Mouse (Mus musculus) stomach, postnatal 0 days (tissue): ENCODE data around the gene Spata20. TPM values are rescaled to one million over a fixed set of nuclear protein-coding genes. Genes with fewer than 3 reads are reported as not detected.

Source experiments
- ATAC-seq: fragments of 200-750 bp; cut with Nextera tagmentation; 2 replicates; pipeline ENCODE4 v1.8.0; 2017; ENCODE audit not compliant: low FRiP score, low TSS enrichment
- DNase-seq: peaks from one replicate; pipeline ENCODE4 v3.0.0-alpha.2; 2016; ENCODE audit warnings: low spot score
- H3K27ac ChIP-seq: fragments of 300-500 bp; sonication (generic); replicated peaks from 2 replicates; pipeline ENCODE4 v1.5.1; 2014; ENCODE audit warnings: mild to moderate bottlenecking, control low read depth
- H3K27me3 ChIP-seq: fragments of 300-500 bp; sonication (generic); 2 replicates; pipeline ENCODE4 v1.6.1; 2014; ENCODE audit warnings: low read length; ENCODE audit not compliant: control insufficient read depth, insufficient read depth
- H3K36me3 ChIP-seq: fragments of 300-500 bp; sonication (generic); 2 replicates; pipeline ENCODE4 v1.6.1; 2014; ENCODE audit warnings: low read length, mixed read lengths; ENCODE audit not compliant: control insufficient read depth, insufficient read depth
- H3K4me1 ChIP-seq: fragments of 300-500 bp; sonication (generic); replicated peaks from 2 replicates; pipeline ENCODE4 v1.6.1; 2014; ENCODE audit warnings: antibody characterized with exemption; ENCODE audit not compliant: control insufficient read depth, insufficient read depth
- H3K4me2 ChIP-seq: fragments of 300-500 bp; sonication (generic); replicated peaks from 2 replicates; pipeline ENCODE4 v1.6.1; 2014; ENCODE audit warnings: low read depth, mild to moderate bottlenecking, control low read depth, moderate library complexity
- H3K4me3 ChIP-seq: fragments of 300-500 bp; sonication (generic); 2 replicates; pipeline ENCODE4 v1.5.1; 2014; ENCODE audit warnings: low read depth, low read length, control low read depth
- H3K9ac ChIP-seq: fragments of 300-500 bp; sonication (generic); 2 replicates; pipeline ENCODE4 v1.6.1; 2014; ENCODE audit warnings: mild to moderate bottlenecking, low read length, control low read depth, mixed read lengths
- H3K9me3 ChIP-seq: fragments of 300-500 bp; sonication (generic); 2 replicates; pipeline ENCODE4 v1.6.1; 2016; ENCODE audit warnings: low read length; ENCODE audit not compliant: control insufficient read depth
- CTCF ChIP-seq: IDR thresholded peaks from 2 replicates; pipeline ENCODE4 v1.5.1; 2016; ENCODE audit warnings: antibody characterized with exemption, low read depth, mild to moderate bottlenecking, moderate library complexity
- EP300 ChIP-seq: optimal IDR thresholded peaks from 2 replicates; pipeline ENCODE3; 2016; ENCODE audit warnings: antibody characterized with exemption
- WGBS: fragments of 180-500 bp; shearing (Covaris S2); extraction: QIAGEN DNeasy Blood & Tissue Kit; methylation state at CpG from one replicate; pipeline ENCODE4 v1.1.7; 2014; 5-methylcytosine and 5-hydroxymethylcytosine counted together
- polyA plus RNA-seq: library from polyadenylated mRNA; unstranded; fragments of >200 nt; fragmentation: Nextera tagmentation; extraction: Ambion mirVana; gene quantifications from 2 replicates; pipeline ENCODE4 v1.2.1, GENCODE M21; 2015

Gene Spata20
- 0.05 and 0.18 TPM in 2 replicates for polyA plus RNA-seq

- no peaks in the 10 kb centered on the region for H3K27me3 ChIP-seq
- peak; percentile 89 for DNase-seq
- H3K4me2 ChIP-seq: peak within 1 kb of the TSS; percentile 40
- no peaks in the 10 kb centered on the region for H3K4me1 ChIP-seq
- H3K36me3 ChIP-seq: no peaks in the 10 kb centered on the region
- H3K4me3 ChIP-seq: no peak within 1 kb of the TSS
- H3K9ac ChIP-seq: no peak within 1 kb of the TSS
- WGBS: 1% methylated on average over 24 of the region's 24 CpGs
- H3K27ac ChIP-seq: no peak within 1 kb of the TSS
- peak; percentile 51 for ATAC-seq
- TF ChIP-seq EP300 (no peak), CTCF (peak; percentile 98)
- no peaks in the 10 kb centered on the region for H3K9me3 ChIP-seq
Measured at GRCm38 (mm10) chr11:94486001-94486400, at the start of gene Spata20. Gene Spata20 (minus strand): TSS chr11:94486179.

- Histone ChIP-seq H3K4me1 (no peaks in the 10 kb centered on the region), H3K27me3 (no peaks in the 10 kb centered on the region), H3K36me3 (no peaks in the 10 kb centered on the region), H3K9me3 (no peaks in the 10 kb centered on the region), H3K9ac (no peak overlapping the region), H3K27ac (no peak overlapping the region), H3K4me2 (no peak overlapping the region), H3K4me3 (no peak overlapping the region)
- ATAC-seq (no peak), DNase-seq (no peak)
- 76% methylated on average over 8 of the region's 8 CpGs for WGBS
- no peak for TF ChIP-seq CTCF
- TF ChIP-seq EP300: no peak
Measured at GRCm38 (mm10) chr11:94533171-94533570, 47.2 kb upstream of the Spata20 start.

GRCm38 (mm10) chr11:94528879-94529278 lies 42.9 kb upstream of the Spata20 start:
- no peak for TF ChIP-seq CTCF
- TF ChIP-seq EP300: no peak
- Histone ChIP-seq H3K9ac (no peak overlapping the region), H3K4me1 (no peaks in the 10 kb centered on the region), H3K4me3 (no peak overlapping the region), H3K36me3 (no peaks in the 10 kb centered on the region), H3K27ac (no peak overlapping the region), H3K9me3 (no peaks in the 10 kb centered on the region), H3K27me3 (no peaks in the 10 kb centered on the region), H3K4me2 (no peak overlapping the region)
- DNase-seq (no peak), ATAC-seq (no peak)
- WGBS: 34% methylated on average over 3 of the region's 3 CpGs

- H3K27ac ChIP-seq: no peak overlapping the region
- 54% methylated on average over 9 of the region's 9 CpGs for WGBS
- no peaks in the 10 kb centered on the region for H3K9me3 ChIP-seq
- H3K4me2 ChIP-seq: no peak overlapping the region
- no peak for DNase-seq
- no peak overlapping the region for H3K9ac ChIP-seq
- no peaks in the 10 kb centered on the region for H3K36me3 ChIP-seq
- TF ChIP-seq EP300 (no peak), CTCF (no peak)
- H3K4me3 ChIP-seq: no peak overlapping the region
- H3K27me3 ChIP-seq: no peaks in the 10 kb centered on the region
- H3K4me1 ChIP-seq: no peaks in the 10 kb centered on the region
- peak; percentile 16; the same call in 1 of the 2 replicates for ATAC-seq
Measured at GRCm38 (mm10) chr11:94526171-94526879, 40.3 kb upstream of the Spata20 start.

GRCm38 (mm10) chr11:94521219-94521843 lies 35.4 kb upstream of the Spata20 start, which contains the start of gene Mycbpap:
Gene Mycbpap (minus strand): TSS chr11:94521742.
- peak within 1 kb of the TSS; percentile 70 for H3K9ac ChIP-seq
- peak within 1 kb of the TSS; percentile 82 for H3K4me2 ChIP-seq
- TF ChIP-seq CTCF: peak; percentile 45
- no peak for TF ChIP-seq EP300
- 2% methylated on average over 42 of the region's 42 CpGs for WGBS
- no peak within 1 kb of the TSS for H3K27ac ChIP-seq
- no peaks in the 10 kb centered on the region for H3K36me3 ChIP-seq
- H3K4me3 ChIP-seq: peak within 1 kb of the TSS; percentile 53
- no peaks in the 10 kb centered on the region for H3K9me3 ChIP-seq
- ATAC-seq (peak; percentile 73), DNase-seq (peak; percentile 72)
- 0 out of 2 replicates have a peak, but pooled peaks cover 3% of the 10 kb centered on the region for H3K4me1 ChIP-seq
- no peaks in the 10 kb centered on the region for H3K27me3 ChIP-seq

- no peak for DNase-seq
Measured at GRCm38 (mm10) chr11:94513452-94513851, 27.5 kb upstream of the Spata20 start.

More at GRCm38 (mm10) chr11:94513452-94513851, 27.5 kb upstream of the Spata20 start:
- Histone ChIP-seq H3K4me2 (no peak overlapping the region), H3K9ac (no peak overlapping the region), H3K4me3 (no peak overlapping the region), H3K27me3 (no peaks in the 10 kb centered on the region), H3K27ac (no peak overlapping the region), H3K9me3 (no peaks in the 10 kb centered on the region), H3K4me1 (no peaks in the 10 kb centered on the region), H3K36me3 (no peaks in the 10 kb centered on the region)
- no peak for TF ChIP-seq EP300
- TF ChIP-seq CTCF: no peak
- peak; percentile 10; the same call in 1 of the 2 replicates for ATAC-seq
- WGBS: 19% methylated on average over 9 of the region's 9 CpGs
